Mouse (Mus musculus) inflammation-experienced regulatory T-cells, adult 6 months (primary cell): ENCODE results near the gene Mtcl1. TPM values are rescaled to one million over a fixed set of nuclear protein-coding genes. Genes with fewer than 3 reads are reported as not detected.

Experiments used
- ATAC-seq: one replicate; pipeline ENCODE4 v1.8.0; 2017
- polyA plus RNA-seq, 3 experiments: library from polyadenylated mRNA; unstranded; fragments of 100-300 nt; shearing (Covaris generic); gene quantifications; one replicate each; pipeline ENCODE4 v1.2.1; 2017

Mtcl1 gene
- polyA plus RNA-seq: under 1 TPM in 1 of 3 experiments, not detected in 2; 0.39 TPM

DNA sequence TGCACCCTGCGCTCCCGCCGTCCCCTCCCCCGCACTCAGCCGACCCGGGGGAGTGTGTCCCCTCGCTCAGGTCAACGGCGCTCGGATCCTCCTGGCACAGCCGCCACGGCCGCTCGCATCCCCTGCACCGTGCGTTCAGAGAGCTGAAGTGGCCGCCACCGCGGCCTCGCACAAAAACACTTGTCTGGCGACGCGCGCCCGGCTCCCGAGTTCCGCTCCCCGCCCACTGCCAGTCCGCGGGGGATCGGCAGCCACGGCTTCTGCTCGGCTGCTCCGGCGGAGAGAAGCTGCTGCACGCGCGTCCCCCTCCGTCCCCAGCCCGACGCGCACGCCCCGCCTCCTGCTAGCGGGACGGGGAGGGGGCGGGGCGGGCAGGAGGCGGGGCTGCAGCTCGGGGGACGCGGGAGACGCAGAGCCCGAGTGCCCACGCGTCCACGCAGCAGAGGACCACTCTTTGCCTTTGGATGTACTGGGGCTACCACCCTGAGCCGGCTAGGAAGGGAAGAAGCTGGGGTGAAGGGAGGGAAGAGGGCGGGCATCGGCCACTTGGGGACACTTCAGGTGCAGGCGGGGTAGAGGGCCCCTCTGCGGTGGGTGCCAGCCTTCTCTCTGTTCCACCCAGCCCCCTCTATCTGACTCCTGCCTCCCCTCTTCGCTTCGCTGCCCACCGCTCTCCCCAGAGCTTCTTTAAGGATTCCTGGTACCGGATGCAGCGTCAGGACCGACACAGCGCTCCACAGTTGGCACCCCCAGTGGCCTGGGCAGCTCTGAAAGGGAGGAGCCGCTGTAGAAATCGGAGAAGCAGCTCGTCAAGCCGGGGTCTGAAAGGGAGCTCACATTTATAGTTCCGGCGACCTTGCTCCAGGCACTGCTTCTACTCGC, at the start of gene Mtcl1:
Mtcl1 (minus strand) TSS at position 291 of the 882 bp plus-strand sequence.
- peak; percentile 42 for ATAC-seq

DNA sequence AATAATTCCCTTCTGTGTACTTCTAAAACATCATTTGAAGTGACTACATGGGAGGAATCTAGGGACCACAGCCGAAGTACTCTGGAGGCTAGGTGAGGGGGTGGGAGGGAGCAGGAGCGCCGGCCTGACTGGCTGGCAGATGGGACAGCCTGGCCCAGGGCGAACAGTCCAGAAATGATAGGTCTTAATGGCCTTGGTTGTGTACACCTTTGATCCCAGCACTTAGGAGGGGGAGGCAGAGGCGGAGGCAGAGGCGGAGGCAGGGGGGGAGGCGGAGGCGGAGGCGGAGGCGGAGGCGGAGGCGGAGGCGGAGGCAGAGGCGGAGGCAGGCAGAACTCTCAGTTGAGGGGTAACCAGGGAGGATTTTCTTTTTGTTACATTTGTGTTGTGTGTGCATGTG, 49.0 kb upstream of the Mtcl1 start:
- no peak for ATAC-seq

DNA sequence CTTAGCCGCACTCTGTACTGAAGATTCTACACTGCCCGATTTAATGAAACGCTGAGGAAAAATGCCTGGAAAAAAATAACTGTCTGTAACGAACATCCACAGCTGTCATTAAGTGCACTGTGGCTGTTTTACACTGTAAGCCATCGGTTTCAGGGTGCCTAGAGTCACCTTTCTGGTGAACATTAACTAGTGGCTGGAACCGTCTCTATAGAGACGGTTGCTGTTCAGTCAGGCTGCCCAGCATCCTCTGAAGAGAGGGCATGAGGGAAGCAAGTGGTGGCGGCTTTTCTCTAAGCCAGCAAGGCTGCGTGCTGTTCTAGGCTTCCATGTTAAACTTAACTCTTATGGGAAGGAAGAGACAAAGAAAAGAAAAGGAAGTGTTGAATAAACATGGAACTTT, 47.0 kb upstream of the Mtcl1 start:
- no peak for ATAC-seq

DNA sequence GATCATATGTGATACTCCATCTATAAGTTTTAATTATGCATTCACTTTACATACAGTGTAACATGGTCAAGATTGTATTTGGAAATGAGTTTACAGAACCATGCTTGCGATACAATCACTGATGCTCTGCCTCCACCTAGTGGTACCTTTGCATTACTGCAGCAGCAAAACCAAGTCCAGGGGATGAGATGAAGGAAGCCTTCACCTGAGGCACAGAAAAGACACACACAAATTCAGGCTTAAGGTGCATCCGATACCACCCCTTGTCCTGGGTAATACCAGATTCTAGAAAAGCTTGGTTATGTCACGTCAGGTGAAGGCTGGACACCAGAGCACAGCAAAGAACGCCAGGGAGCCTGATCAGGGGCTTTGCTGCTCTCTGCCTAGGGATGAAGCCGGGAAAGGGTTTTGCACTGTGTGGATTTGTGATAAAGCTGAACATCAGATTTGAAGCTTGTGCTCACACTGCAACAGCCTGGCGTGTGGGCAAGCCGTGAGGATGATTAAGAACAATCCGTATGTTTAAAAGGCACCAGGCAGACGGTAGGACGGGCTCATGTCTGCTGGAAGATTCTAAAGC, 40.6 kb upstream of the Mtcl1 start:
- peak; percentile 63 for ATAC-seq

DNA sequence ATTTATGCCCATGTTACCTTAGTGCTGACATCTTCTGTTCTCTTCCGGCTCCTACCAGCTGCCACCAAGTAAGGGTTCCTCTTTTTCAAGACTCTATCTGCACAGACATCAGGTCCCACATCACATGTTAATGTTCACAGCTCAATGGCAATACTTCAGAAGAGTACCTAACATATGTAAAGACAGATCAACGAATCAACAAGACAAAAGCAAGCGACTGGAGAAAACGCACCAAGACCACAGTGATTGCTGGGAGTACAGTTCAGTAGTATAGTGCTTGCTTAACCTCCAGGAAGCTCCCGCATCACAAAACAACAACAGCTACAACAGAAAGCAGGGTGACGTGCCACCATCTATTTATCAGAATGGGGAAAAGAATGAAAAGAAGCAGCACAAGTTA, 37.0 kb upstream of the Mtcl1 start:
- ATAC-seq: no peak

DNA sequence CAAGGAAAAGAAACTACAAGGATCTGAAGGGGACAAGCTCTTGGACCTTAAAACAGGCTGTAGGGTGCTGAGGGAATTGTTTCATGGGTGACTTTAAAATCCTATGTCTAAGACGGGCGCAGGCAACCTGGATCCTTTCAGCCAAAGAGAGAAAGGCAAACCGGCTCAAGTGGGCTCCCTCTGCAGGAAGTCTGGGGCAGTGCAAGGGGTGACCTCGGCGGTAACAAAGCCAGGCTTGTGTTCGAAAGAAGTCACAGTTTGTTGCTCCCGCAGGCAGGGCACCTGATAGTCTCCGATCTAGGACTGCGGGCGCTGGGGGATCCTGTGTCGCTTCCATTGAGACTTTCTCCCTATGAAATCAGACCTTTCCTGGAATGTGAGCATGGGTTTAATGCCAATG, 36.2 kb upstream of the Mtcl1 start:
- peak; percentile 64 for ATAC-seq

DNA sequence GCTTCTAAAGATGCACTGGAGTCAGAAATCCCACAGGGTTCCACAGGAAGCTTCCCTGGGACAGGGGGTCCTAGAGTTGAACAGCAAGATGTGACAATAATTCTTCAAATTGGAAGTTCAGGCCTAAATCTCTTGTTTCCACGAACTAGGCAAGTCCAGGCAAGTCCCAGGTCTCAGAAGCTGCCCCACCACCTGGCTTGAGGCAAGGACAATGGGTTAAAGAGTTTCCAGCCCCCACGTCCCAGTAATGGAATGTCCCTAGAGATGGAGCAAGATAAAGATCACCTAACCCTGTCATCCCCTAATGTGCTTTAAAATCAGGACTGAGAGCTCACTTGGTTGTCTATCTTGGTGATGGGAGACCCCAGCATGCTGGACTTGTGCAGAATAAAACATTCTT, 35.4 kb upstream of the Mtcl1 start:
- no peak for ATAC-seq

DNA sequence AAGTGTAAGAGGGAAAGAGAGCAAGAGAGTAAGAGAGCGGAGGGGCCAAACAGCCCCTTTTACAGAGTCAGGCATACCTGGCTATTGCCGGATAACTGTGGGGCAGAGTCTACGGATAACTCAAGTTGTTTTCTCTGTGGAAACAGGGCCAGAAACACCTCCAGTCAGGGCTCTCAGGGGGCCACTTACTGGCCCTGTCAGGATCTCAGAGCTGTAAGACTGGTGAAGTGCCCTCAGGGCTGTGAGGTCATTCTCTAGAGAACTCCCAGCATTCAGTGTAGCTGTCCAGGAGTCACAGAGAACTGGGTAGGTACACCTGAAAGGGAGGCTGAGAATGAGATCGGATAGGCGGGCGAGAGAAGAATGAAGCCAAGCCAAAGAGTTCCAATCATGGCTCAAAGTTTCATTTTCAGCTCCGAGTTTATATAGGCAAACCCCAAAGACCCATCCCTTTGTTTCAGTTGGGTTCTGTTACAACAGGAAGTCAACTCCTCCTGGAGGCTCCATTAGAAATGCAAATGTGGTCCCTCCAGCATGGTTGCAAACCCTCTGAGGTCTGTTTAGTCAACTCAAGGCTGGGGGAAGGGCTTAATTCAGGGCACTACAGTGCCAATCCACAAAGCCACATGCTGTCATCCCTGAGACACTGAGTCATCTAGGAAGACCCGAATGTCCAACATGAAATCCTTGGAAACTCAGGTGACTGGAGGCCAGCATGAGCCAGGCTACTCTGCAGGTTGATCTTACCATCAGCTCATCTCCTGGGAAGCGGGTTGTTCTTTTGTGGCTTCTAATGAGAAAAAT, 34.3 kb upstream of the Mtcl1 start:
- no peak for ATAC-seq

DNA sequence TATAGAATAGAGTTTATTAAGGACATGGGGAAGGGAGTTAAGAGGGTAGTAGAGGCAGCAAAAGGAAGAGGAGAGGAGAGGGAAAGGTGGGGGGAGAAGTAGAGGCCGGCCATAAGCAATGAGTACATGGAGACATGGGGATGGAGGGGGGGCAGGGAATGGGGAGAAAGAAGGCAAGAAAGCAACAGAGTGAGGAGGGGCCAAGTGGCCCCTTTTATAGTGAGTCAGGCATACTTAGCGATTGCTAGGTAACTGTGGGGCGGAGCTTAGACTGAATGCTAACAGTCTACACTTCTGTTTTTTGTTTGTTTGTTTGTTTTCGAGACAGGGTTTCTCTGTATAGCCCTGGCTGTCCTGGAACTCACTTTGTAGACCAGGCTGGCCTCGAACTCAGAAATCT, 31.7 kb upstream of the Mtcl1 start:
- ATAC-seq: no peak

DNA sequence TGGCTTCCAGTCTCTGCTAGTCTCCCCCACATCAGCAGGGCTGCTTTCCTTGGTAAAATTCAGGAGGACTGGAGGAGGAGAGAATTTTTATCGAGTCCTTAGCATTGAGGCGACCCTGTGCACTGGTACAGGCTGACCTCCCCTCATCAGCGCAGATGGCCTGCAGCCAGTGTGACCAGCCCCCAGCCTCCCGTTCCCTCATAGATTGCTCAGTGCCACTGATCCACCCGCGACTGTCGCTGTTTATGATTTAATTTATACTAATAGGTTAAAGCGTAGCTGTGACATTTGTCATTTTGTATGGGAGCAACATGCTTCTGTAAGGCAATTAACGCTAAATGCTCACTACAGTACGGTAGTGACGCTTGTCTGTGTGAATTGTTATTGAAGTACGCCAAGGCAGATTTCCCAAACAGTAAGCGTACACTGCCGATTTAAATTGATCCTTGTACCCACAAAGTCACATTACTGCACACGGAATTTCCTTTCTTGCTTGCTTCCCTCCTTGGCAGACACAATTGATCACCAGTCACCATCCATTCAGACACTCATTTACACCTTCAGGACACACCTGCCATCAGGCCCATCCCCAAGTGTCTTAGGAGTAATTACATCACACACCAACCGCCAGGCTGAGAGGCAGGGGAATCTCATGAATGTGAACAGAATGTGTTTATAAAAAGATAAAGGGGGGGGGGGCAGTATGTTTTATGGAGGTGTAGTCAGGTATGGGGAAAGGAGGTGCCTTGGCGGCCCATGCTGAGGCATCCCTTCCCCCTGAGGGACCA, 31.1 kb upstream of the Mtcl1 start:
- no peak for ATAC-seq

DNA sequence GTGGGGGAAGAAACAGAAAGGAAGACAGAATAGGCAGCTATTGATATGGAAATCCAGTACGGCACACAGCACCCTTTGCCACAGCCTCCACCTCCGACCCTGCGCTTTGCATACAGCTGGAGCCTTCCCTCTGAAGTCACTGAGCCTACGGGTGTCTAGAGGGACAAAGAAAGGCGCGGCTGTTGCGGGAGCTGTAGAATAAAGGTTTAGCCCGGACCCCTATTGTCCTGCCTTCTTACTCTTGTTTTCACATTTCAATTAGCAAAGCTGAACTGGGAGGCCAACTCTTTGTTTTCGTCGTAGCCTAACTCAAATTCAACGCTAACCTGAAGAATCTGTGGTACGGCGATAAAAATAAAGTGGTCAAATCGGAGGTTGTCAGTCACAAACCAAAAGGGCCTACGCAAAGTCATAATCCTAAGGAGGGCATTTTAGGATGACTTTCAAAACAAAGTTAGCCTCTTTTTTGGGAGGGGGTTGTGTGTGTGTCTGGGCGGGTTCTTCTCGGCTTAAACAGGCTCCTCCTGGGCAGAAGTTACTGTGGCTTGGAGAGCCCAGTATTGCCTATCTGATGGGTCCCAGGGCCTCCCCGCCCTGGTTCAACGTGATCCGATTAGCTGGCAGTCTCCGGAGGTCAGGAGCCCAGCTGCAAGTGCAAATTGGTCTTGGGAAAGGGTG, 30.4 kb upstream of the Mtcl1 start:
- no peak for ATAC-seq

DNA sequence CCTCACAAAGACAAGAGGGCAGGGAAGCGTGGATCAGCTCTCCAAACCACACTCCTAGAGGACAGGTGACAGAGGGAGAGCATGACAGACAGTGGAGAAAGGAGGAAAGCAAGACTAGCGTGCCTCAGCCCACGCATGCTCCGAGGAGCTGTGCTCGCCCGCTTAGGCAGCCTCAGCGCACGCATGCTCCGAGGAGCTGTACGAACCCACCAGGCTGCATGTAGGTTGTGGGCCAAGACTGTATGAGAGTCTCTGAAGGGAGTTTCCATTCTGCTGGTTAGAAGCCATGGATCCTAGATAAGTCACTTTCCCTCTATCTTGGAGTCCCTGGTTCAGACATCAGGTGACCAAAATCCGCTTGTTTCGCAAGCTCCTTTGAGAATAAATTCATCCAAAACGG, 29.8 kb upstream of the Mtcl1 start:
- no peak for ATAC-seq

DNA sequence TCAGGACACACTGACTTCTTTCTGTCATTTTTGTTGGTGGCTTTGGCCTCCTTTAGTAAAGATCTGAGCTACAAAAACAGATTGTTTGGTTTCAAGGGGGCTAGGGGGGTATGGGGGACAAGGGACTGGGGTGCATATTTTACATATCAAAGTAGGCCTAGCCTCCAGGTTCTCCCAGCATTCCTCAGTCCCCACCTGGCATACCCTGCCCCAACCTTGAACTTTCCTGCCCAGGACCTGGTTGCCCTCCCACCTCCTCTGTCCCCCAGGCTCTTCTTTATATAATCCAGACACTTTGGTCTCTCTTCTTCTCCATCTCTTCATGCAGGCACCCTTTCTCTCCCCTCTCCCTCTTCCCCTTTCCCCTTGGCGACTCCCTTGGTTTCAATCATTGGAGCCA, 23.7 kb upstream of the Mtcl1 start:
- no peak for ATAC-seq

DNA sequence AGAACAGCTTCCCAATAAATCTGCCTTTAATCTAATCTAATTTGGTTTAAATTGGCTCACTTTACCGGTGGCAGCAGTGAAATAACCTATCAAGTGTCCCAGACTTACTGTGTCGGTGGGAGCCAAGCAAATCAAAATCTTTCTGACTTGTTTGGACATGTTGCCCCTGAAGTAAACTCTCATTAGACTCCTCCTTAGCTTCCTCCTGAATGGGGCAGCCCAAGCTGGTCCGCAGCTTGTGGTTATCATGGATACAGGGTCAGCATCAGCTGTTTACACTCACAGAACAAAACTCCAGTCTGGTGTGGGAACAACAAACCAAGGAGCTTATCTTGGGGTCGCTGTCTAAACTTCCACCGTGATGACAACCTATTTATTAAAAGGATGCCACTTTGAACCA, 22.2 kb upstream of the Mtcl1 start:
- no peak for ATAC-seq

DNA sequence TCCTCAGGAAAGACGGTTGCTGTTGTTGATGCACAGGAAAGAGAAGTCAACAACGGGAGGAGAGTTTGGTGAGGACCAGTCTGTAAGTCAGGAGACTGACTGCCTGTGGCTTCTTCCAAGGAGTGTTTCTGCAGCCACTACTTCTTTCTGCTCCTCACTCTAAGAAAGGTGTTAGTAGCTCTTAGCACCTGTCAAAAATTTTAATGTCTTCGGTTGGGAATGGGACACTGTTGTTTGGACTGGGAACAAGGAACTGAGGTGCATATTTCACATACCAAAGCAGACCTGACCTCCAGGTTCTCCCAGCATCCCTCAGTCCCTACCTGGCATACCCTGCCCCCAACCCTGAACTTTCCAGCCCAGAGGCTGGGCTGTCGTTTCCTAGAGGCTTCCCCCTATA, 21.7 kb upstream of the Mtcl1 start:
- no peak for ATAC-seq

DNA sequence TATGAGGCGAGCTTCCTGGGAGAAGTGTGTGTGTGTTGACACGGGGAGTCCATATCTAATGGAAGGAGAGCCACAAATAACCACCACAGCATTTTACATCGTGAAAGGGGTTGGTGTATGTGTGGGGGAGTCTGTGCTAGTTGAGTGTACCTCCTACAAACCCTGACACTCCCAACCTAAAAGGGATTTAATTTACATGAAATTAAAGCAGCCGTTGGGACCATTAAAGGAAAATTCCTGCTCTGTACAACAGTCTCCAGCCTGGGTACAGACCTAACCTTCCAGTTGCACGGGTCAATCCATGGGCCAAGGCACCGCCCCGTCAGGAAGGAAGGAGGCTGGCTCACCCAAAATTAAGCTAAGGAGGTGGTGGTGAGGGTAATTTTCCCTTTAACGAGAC, 20.5 kb upstream of the Mtcl1 start:
- no peak for ATAC-seq

DNA sequence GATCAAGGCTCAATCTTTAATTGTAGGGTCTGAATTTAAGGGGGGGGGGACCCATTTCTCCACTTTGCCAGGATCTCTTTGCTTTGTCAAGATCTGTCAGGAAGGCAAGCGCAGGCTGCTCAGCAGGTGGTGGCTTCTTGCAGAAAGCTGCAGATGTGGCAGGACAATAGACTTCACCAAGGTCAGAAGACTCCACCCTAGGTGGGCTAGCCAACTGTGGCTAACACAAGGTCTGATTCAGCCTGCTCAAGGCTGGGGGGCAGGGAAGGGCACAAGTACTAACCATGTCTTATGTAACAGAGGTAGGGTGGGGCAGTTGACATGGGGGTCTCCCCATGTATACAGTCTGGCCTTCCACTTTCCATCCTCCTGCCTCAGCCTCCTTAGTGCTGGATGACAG, 7.7 kb upstream of the Mtcl1 start:
- no peak for ATAC-seq

DNA sequence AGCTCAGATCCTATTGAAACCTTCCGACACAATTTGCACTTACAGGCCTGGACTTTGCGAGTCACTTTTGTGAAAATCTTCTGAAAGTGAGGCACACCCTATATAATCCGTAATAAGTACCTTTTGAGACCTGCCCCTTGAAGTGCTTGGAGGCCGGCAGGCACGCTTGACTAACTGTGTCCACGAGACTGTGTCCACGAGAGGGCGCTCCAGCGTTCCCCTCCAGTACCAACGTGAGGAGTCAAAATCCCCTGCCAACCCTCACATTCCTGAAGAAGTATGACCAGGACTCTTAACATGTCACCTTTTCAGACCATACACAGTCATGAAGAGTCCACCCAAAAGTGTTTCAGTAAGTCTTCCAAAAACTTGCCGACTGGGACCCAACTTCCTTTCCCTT, 1.6 kb upstream of the Mtcl1 start:
- ATAC-seq: peak; percentile 41

DNA sequence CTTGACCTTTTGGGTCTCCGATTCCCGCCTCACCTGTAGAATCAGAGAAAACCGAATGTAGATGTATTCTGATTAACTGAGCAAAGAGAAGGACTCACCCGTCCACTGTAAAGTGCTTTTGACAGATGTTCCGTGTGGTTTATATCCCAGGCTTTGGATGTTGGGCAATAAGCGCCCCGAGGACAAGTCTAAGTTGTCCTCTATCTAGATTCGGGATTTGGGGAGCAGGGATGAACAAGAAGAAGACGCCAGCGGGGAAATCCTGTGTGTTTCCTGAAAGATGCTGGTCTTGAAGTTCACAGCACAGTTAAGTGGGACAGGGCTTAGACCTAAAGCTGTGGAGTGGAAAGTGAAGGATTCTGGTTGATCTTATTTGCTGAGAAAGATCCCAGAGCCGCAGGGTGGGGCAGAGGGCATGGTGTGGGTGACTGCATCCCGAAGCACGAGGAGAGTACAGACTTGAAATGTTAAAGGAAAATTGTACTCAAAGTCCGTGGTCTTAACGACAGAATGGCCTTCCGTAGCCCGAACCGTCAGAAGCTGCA, 1.0 kb upstream of the Mtcl1 start:
- no peak for ATAC-seq

DNA sequence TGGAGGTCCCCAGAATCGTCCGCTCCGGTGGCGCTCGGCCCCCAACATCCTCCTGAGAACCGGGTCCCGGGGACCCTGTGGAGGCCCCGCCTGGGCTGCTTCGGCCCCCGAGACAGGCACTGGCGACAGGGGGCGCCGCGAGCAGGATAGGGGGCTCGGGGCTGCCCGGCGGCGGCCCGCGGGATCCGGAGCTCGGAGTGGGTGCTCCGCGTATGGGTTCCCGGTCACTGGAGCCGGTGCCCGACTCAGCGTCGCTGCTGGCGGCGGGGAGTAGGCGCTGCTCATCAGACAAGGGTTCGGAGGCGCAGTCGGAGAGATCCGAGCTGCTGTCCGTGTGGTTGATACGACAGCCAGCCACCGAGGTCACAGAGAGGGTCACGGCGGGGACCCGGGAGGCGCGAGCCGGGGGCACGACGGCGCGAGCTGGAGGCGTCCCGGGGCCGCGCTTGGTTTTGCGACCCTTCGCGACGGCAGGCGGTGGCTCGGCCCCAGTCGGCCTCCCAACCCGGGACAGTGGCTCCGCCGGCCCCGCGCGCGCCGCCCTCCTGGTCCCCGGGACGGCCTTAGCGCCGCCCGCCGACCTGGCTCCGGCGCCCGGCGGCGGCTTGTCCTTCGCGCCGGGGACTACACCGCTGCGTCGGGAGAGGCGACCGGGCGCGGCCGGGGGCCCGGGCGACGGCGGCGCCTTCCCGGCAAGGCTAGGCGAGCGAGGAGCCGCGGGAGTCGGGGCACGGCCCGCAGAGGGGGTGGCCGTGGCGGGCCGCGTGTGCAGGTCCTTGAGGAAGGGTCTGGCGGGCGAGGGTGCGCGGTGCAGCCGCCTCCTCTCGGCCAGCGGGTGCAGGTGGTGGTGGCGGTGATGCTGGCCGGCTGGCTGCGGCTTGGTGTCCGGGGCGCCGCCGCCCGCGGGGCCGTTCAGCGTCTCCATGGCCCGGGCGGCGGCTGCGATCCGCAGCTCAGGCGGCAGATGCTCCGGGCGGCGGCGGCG, 837 bp downstream of the Mtcl1 start:
- no peak for ATAC-seq

DNA sequence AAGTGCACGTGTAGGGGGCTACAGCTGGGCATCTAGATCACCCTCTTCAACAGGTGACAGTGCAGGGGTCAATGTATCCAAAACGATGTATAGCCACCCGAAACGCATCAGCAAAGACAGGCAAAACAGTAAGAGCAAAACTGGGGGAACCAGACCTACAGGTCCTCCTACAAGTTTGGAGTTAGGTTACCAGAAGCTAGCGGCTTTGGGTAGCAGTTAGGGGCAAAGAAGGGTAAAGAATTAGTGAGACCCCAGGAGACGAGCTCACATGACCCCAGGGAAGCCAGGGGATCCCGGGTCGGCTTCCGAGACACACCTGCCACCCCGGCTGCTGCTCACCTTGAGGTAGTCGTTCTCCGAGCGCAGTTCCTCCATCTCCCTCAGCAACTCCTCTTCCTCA, 1.6 kb downstream of the Mtcl1 start:
- no peak for ATAC-seq
